Mouse (Mus musculus) urinary bladder, postnatal 10 days (tissue): ENCODE measurements around the gene Klrb1.
"Not testable (repeated sequence)": the region's sequence is repeated elsewhere in the genome, so short reads cannot be mapped to it uniquely, and the experiment has no call there.

Experiments used
- DNase-seq: peaks from one replicate; pipeline ENCODE4 v3.0.0; 2022; ENCODE audit warnings: low spot score

Gene Klrb1

DNA sequence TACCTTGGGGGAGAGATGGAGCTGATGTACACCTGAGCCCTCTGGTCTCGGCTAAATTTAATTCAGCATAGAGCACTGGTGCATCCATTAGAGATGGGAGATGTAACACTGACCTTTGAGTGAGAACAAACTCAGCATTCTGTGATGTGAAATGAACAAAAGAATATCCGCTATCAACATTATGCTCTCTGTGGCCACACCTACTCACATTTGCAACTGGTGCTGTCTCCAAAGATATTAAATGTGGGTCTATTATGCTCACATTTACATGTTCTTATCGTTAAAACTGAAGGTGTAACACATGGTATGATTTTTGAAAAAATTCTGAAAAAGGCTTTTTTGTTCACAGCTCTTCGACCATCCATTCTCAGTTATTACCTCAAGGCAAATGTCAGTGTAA, at the start of gene Klrb1:
TSS of gene Klrb1 (minus strand) at position 101 of the 400 bp plus-strand sequence.
- no peak for DNase-seq

DNA sequence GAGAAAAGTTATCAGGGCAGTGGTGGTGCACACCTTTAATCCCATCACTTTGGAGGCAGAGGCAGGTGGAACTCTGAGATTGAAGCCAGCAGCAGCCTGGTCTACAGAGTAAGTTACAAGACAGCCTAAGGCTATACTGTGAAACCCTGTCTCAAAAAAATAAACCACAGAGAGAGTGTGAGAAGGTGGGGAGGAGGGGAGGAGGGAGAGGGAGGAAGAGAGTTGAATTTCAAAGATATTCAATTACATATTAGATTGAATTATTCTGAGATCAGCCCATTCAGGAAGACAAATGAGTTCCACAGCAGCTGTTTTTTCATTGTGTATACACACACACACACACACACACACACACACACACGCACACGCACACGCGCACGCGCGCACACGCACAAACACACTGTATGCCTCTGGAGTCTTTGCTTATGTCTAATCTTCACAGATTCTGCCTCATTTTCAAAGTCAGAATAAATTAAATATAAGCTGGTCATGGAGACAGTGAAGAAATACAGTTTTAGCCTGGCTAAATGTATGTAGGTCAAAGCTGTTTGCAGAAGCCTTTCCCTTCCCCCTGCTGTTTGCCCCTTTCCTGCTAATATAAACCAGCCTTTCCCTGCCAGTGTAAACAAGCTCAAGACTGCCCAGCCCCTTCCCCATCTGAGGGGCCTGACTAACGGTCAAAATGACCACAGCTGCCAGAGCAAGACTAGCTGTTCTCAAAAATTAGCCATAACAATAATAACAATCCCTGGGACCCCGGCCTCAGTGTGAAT, 46.8 kb upstream of the Klrb1 start:
- no peak for DNase-seq

DNA sequence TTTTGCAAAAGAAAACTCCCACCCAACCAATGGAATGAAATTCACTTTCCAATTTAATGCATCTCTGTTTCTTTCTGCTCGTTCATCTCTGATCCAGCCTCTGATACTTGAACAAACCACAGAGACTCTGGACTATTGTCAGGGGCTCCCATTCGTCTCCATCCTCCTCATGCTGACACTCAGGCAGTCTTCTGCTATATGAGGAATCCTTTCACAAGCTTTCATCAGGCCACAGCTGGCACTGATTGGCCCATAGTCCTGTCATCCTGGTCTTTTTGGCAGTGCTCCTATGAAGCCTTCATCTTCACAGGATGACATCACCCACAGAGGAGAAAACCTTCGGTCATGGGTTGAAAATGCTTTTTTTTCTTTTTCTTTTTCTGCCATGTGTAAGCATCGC, 45.2 kb upstream of the Klrb1 start:
- DNase-seq: no peak

DNA sequence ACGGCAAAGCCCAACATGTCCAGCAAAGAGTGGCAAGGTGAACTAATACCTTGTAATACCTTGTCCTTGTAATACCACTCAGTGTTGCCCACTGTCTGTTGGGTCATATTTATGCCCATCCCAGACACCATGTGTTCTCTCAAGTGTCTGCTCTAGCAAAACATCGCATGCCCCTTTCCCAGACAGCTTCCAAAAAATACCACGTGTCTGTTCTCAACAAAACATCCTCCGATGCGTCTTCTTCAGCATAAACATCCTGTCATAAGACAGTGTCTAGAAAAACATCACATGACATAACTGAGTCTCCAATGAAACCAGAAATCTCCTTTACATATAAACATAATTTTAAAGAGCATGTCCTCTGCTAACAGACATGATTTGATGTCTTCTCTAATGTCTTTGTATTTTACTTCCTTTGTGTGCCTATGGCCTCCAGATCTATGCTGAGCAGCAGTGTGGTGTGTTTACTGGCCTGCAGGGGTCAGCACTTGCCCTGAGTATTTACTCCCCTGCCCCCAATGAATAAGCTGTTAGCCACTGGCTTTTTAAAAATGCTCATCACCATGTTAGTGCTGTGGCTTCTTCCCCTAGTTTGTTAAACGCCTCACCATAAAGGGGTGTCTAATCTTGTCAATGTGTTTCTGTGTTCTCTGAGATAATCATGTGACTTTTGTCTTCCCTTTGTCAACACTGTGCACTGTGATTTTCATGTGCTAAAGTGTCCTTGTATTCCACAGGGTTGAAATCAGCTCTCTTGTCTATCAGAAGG, 43.8 kb upstream of the Klrb1 start:
- not testable (repeated sequence) for DNase-seq

DNA sequence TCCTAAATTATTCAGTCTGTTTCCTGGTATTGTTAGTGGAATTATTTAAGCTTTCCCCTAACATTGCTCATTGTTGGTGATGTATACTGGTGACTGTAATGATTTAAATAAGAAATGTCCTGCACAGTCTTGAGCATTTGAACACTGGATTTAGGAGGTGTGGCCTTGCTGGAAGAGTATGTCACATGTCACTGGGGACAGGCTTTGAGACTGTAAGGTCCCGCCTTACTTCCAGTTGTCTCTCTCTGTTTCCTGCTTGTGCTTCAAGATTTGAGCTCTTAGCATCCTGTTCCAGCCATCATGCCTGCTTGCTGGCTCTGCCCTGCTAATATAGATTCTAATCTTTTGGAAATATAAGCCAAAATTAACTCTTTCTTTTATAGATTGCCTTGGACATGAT, 42.4 kb upstream of the Klrb1 start:
- DNase-seq: no peak

DNA sequence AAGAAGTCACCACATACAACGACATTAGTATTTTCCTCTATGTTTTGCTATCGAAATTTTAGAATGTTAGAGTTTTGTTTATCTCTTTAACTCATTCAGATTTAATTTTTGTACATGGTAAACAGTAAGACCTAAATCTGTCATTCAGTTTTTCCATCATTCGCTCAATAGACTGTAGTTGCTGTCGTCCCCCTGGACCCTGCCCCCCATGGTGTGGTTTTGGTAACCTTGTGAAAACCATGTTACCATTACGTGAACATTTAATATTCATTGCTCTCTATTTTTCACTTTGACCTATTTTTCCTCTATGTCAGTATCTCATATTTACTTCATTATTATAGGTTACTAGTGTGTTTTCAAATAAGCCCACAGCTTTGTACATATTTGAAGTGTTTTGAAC, 41.7 kb upstream of the Klrb1 start:
- no peak for DNase-seq

DNA sequence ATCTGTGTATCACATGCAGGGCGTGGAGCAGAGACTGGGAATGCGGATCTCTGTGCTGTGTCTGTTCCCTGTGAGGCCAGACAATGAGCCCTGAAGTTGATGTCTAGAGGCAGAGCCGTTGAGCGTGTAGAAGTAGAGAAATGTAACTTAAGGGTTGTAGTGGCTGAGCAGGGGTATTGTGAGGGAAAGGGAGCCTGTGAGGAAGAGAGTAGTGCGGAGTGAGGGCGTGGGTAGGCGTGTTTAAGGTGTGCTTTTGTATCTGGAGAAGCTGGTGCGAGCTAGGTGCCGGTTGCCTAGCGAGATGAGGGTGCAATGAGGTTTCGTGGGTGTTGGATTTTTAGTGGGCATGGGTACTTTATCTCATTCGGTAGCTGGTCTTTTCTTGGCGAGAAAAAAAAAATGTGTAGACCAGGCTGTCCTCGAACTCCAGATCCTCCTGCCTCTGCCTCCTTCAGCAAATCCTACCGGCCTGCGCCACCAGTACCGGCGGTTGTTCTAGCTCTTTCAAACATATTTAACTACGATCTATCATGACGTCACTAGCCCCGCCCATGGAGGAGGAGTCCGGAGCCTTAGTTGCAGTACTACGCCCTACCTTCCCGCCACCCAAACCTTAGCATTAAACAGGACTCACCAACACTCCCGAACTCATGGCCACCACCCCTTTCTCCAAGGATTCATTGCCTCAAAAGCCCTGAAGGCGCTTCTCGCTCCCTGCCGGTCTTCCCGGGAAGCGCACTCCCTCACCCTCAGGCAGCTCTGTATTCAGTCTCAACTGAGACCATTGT, 41.1 kb upstream of the Klrb1 start:
- peak; percentile 73 for DNase-seq

DNA sequence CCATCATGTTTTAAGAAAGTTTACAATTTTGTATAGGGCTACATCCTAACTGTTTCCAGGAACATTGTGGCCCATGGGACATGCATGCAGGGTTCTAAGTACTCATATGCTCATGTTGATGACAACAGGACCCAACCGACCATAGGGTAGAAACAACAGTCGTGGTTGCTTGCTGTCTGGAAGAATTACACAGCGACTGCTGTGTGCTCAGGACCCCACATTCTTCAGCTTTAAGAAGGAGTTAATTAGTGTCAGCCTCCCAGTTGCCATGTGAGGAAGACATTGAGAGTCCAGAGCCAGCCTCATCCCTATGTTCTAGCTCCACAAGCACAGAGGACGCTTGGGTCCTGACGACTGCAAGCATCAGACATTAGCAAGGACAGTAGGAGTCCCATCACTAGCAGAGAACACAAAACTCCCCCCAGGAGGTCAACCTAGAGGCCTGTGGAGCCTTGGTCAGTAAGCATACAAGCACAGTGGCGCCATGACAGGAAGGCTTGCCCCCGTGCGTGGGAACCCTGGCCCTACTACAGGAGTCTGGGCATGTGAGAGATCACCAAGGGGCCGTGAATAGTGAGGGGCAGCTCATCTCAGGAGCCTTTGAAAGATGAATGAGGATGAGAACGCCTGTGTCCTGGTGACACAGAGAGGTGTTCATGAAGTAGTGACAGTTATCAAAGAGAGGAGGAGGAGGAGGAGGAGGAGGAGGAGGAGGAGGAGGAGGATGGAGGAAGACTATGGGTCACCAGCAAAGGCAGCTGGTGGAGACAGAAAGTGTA, 40.2 kb upstream of the Klrb1 start:
- not testable (repeated sequence) for DNase-seq

DNA sequence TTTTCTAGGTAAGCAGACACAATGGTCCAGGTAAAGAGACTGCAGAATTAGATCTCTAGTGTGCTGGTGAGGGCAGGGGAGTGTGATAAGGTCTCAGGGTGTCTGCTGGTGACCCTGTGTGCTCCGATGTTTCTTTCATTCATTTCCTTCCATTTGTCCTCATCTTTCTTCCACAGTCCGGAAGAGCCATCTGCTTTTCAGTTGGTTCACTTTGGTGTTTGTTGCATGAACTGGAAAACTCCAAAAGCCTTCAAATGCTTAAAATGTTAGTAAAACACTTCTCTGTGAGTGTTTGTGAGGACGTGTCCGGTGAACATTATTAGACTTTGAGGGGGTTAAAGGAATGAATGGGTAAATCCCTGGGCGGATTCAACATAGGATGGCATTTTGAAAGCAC, 38.3 kb upstream of the Klrb1 start:
- DNase-seq: no peak

DNA sequence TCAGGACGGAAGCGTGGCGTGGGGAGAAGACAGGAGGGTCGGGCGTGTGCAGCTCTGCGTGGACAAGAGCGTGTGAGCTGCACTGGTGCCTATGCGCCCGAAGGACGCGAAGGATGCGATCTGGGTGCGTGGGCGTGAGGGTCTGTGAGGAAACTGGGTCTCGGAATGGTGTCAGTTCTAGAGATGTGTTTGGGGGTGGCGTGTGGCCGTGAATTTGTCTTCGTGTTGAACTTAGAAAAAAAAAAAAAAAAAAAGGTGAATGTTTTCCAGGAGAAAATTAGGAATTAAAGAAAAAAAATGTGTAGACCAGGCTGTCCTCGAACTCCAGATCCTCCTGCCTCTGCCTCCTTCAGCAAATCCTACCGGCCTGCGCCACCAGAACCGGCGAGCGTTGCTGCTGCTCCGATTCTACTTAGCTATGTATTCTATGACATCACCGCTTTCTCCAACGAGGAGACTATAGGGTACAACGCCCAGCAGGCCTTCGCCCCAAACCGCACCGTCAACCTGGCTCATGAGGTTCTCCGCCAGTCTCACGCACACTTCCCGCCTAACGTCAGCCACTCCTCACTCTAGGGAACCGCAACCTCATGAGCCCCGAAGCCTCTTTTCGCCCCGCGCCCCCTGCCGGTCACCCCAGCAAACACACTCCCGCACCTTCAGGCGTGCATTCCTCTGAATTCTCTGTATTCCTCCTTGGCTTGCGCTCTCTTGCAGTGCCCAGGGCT, 37.7 kb upstream of the Klrb1 start:
- peak; percentile 55 for DNase-seq

DNA sequence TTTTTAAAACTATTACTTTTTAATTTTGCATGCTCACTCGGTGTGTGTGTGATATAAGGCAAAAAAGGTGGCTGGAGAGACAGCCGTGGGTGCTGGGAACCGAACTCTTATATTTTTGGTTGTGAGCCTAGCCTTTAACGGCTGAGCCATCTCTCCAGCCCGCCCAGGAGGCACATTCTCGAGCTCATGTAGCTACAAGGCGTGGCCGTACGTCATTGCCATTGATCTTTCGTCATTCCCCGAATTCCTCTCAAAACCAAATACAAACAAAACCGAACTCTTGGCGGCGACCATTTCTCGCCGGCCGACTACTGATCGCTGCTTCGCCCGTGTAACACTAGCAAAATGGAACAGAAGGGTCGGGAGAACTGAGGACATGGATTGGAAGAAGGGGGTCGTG, 37.2 kb upstream of the Klrb1 start:
- peak; percentile 76 for DNase-seq

DNA sequence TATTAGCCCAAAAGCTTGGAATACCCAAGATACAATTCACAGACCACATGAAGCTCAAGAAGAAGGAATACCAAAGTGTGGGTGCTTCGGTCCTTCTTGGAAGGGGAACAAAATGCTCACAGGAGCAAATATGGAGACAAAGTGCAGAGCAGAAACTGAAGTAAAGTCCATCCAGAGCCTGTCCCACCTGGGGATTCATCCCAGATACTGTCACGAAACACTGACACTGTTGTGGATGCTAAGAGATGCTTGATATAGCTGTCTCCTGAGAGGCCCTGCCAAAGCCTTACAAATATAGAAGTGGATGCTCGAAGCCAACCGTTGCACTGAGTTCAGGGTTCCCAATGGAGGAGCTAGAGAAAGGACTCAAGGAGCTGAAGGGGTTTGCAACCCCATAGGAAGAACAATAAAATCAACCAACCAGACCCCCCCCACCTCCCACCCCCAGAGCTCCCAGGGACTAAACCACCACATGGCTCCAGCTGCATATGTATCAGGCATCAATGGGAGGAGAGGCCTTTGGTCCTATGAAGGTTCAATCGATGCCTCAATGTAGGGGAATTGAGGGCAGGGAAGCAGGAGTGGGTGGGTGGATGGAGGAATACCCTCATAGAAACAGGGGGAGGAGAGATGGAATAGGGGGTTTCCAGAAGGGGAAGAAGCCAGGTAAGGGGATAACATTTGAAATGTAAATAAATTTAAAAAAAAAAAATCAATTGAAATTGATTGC, 36.5 kb upstream of the Klrb1 start:
- no peak for DNase-seq

DNA sequence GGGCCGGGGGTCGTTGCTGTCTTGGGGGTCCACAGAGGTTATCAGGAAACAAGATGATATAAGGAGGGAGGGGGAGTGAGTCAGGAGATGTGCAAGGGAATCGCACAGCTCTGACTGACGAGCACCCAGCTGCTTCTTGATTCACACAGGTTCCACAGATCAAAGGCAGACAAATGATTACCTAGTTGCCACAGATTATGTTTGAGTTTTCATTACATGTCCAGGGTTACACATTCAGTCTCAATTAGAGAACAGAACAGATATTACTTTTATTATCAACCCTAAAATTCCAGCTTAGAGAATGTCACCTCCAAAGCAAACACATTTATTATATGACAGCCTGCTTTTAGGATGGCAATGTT, 32.5 kb upstream of the Klrb1 start:
- DNase-seq: not testable (repeated sequence)

DNA sequence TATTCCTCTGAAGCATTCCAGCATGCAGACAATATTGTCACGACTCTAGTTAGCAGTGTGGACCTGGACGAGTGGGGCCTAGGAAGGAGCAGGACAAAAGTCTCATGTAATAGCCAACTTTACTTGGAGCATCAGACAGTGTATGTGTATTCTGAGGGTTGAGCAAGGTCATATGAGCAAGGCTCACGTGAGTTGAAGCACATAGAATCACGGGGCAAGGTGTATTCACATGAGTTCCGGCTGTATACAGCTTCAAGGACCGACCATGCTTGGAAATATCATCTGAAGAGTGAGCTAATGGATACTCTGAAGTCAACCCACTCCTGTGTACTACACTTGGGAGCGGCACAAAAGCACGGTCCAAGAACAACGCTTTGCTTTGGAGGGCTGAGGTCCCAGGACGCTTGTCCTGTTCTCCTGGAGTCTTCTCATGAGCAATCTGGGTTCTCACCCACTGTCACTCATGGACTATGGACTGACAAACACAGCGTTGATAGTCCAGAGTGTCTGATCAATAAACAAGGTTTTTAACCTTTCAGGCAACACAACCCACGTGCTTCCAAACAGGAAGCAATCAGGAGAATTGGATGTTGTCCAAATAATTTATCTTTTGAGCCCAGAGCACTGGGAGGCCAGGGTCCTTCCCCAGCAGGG, 32.0 kb upstream of the Klrb1 start:
- DNase-seq: not testable (repeated sequence)

DNA sequence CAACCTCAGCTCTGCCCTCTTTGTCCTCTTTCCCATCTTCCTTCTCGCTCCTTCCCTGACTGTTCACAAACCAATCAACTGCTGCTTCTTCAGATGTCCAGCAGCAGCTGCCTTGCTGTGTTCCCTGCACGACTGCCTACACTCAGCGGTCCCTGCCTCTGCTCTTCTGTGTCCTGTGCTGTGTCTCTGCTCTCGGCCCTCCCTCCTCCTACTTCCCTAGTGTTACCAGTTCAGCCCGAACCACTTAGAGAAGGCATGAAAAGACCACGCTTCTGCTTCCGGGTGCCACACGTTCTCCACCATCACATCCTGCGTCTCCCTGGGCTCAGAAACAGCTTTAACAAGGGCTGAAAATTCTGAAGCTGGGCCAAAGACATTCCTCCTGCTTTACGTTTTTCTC, 31.4 kb upstream of the Klrb1 start:
- DNase-seq: not testable (repeated sequence)

DNA sequence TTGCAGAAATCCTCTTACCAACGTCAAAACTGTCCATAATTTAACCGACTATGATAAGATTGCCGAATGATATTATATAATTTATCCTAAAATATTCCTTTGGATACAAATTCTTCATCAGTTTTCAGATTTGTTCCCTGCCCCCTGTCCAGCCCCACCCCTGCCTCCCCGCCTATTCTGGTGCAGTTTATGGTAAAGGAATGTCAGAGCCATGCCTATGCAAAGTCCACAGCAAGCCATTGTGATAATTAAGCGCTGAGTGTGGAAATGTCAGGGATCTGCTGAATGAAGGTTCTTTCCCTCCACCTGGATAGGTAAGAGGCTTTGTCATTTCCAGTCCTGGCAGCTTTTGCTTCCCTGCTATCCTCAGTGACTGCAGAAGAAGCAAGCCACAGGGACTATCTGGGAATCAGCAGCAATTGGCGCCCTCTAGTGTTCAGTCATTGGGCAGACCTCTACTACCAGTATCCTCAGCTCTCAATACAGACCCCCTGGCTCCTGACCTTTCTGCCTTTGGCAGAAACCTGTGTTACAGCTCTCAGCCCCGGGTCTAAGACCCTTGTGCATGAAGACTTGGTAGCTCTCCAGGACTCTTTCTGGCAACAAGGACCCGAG, 30.9 kb upstream of the Klrb1 start:
- not testable (repeated sequence) for DNase-seq

DNA sequence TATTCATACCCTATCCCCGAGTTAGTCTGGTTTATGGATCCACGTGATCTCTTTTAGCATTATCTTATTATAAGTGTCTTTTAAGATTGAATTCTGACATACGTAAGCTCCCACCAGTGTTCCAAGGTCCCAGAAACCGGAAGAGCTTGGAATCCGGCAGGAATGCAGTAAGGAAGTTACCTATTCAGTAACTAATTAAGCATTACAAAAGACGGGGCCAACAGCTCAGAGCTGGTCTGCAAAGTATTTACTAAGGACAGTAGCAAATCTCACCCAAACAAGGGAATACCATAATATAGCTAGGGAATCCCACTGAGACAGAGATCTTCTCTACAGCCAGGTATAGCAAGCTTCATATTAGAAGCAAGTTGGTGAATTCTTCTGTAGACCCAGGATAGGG, 24.1 kb upstream of the Klrb1 start:
- not testable (repeated sequence) for DNase-seq

DNA sequence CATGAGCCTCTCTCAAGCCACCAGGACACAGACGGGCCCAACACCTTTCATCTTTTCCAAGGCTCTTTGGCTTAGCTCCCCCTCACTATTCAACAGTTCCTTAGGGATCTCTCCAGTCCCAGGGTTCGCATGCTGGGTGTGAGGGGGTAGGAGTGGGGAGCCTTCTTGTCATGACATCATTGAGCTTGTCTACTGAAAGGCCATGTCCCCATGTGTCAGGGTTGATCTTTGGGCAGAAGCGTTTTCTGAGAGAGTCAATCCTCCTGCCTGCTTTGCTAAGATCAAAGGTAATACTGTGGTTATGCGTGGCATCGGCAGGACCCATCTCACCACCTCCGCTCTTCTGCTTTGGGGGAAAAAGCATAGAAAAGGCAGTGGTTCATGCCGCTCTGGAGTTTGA, 14.6 kb upstream of the Klrb1 start:
- DNase-seq: no peak

DNA sequence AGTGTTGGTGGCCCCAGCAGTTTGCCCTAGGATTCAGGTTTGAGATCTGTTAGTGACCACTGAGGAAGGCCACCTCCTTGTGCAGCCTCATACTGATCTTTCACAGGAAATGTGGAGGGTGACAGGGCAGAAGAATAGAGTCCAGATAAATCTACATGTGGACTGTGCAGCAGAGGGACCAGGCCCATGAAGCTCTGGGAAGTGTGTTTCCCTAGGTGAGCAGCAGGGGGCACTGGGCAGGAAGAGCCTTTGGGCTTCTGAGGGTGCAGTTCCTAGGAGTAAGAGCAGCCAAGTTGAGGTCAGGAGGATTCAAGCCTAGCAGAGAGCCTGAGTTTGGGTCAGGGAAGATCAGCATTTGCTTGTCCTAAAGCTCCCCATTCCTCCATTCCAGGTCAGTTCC, 13.2 kb upstream of the Klrb1 start:
- DNase-seq: no peak

DNA sequence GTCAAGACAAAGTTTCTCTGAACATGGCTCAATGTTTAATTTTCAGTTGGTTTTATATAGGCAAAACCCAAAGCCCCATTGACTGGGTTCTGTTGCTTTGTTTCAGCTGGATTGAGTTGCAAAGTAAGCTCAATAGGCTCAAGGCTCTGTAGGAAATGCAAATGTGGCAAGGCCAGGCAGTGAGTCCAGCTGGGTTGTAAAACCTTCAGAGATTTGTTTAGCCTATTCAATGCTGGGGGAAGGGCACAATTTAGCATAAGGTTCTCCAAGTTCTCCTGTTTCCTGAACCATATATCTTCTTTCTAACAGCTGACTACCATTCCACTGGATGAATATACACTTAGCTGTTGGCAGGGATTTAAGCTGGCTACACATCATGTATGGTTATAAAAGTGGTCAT, 12.0 kb upstream of the Klrb1 start:
- no peak for DNase-seq
